Mouse (Mus musculus) embryo, embryonic 11 days (tissue): Measurements from ENCODE around the gene Olfr922.

Experiments
- DNase-seq: peaks from one replicate; pipeline ENCODE4 v3.0.0-alpha.2; 2015

The Olfr922 gene

GRCm38 (mm10) chr9:38814314-38814713, at the start of gene Olfr922:
TSS of gene Olfr922 (plus strand) at chr9:38814614.
- DNase-seq, result no peak

GRCm38 (mm10) chr9:38772768-38773167, 41.6 kb upstream of the Olfr922 start, which contains the start of gene Olfr921:
TSS of gene Olfr921 (plus strand) at chr9:38773068.
- DNase-seq, result no peak

GRCm38 (mm10) chr9:38792689-38793088, 21.7 kb upstream of the Olfr922 start:
- DNase-seq, result no peak

- peak; percentile 1 for DNase-seq
Measured at GRCm38 (mm10) chr9:38805696-38806095, 8.7 kb upstream of the Olfr922 start.

- DNase-seq, result no peak
Measured at GRCm38 (mm10) chr9:38815458-38815986, 1.1 kb downstream of the Olfr922 start.

GRCm38 (mm10) chr9:38826245-38826644, 11.8 kb downstream of the Olfr922 start, which contains the start of gene Olfr923:
TSS of gene Olfr923 (plus strand) at chr9:38826545.
- DNase-seq, result no peak

GRCm38 (mm10) chr9:38833027-38833426, 18.6 kb downstream of the Olfr922 start:
- DNase-seq, result no peak

- no peak for DNase-seq
Measured at GRCm38 (mm10) chr9:38844149-38844548, 29.7 kb downstream of the Olfr922 start, which contains the start of gene Olfr924. TSS of gene Olfr924 (plus strand) at chr9:38844449.

- DNase-seq, result no peak
Measured at GRCm38 (mm10) chr9:38854760-38855159, 40.3 kb downstream of the Olfr922 start, which contains the start of gene Olfr26. TSS of gene Olfr26 (plus strand) at chr9:38855060.
